In genomic region chr3:69519789-69520558, GRCm38 (mm10) we compare ENCODE assay signal across 8 mouse cellular contexts.
A peak's percentile ranks its signal among the peaks of the same experiment; 100 is the strongest.
DNase-seq lines count a peak whose midpoint lies in the region; ATAC-seq and TF ChIP-seq lines count a peak whose summit lies in the region.

No protein-coding gene starts in this region.

- H3K36me3 ChIP-seq in limb, embryonic 12.5 days, result no peaks in the 10 kb centered on the region
- H3K36me3 ChIP-seq in stomach, embryonic 16.5 days (ENCODE audit: control insufficient read depth, insufficient read depth, low read length), result no peaks in the 10 kb centered on the region

- no peaks in the 10 kb centered on the region for H3K27me3 ChIP-seq in limb, embryonic 12.5 days
- H3K27me3 ChIP-seq in stomach, embryonic 16.5 days (ENCODE audit: control insufficient read depth, insufficient read depth, low read length), result no peaks in the 10 kb centered on the region

- H3K4me1 ChIP-seq in embryonic fibroblast, embryonic 13.5 days (ENCODE audit: control insufficient read depth, insufficient read depth, low read length), result peaks cover 6% of the 10 kb centered on the region
- H3K4me1 ChIP-seq in limb, embryonic 12.5 days (replicated peaks), result peaks cover 51% of the 10 kb centered on the region
- peaks cover 17% of the 10 kb centered on the region for H3K4me1 ChIP-seq in stomach, embryonic 16.5 days (ENCODE audit: control insufficient read depth, insufficient read depth, low read length)

- H3K9me3 ChIP-seq in limb, embryonic 12.5 days, result no peaks in the 10 kb centered on the region
- H3K9me3 ChIP-seq in stomach, embryonic 16.5 days (replicated peaks; ENCODE audit: control insufficient read depth, low read length), result no peaks in the 10 kb centered on the region

- DNase-seq in left cerebral cortex, postnatal 4 days, result peak; percentile 83
- no peak for DNase-seq in left cerebral cortex, adult 18-20 months (ENCODE audit: low spot score in 2 of 2)
- DNase-seq in adipocyte (ENCODE audit: low spot score), result no peak
- no peak for DNase-seq in ovary, postnatal 10 days (ENCODE audit: low spot score)
- DNase-seq in ovary, adult 18-20 months (ENCODE audit: low spot score), result no peak

- H3K4me3 ChIP-seq in embryonic fibroblast, embryonic 13.5 days (ENCODE audit: insufficient read depth, low read length), result no peak overlapping the region
- H3K4me3 ChIP-seq in limb, embryonic 12.5 days (replicated peaks), result no peak overlapping the region
- H3K4me3 ChIP-seq in stomach, embryonic 16.5 days (replicated peaks; ENCODE audit: low read length), result no peak overlapping the region

- H3K9ac ChIP-seq in limb, embryonic 12.5 days (replicated peaks), result no peak overlapping the region; the same call in 1 of the 2 replicates
- H3K9ac ChIP-seq in stomach, embryonic 16.5 days (ENCODE audit: low read length), result no peak overlapping the region

- H3K27ac ChIP-seq in embryonic fibroblast, embryonic 13.5 days (ENCODE audit: insufficient read depth, low read length), result peak overlapping the region; percentile 83
- H3K27ac ChIP-seq in limb, embryonic 12.5 days, result peak overlapping the region; percentile 87
- H3K27ac ChIP-seq in stomach, embryonic 16.5 days (ENCODE audit: low read length), result 0 out of 2 replicates have a peak overlapping the region, but pooled peaks have one; percentile 22

- no peak for TF ChIP-seq CTCF in embryonic fibroblast, embryonic 13.5 days (IDR thresholded peaks at IDR 0.05; ENCODE audit: borderline replicate concordance, insufficient read depth, low read length)

- WGBS in limb, embryonic 12.5 days, result 47% methylated on average over 21 of the region's 21 CpGs
- WGBS in stomach, embryonic 16.5 days, result 74% methylated on average over 21 of the region's 21 CpGs

- TF ChIP-seq POLR2A in embryonic fibroblast, embryonic 13.5 days (IDR thresholded peaks at IDR 0.05; ENCODE audit: low read depth, low read length), result no peak

- ATAC-seq in limb, embryonic 12.5 days (ENCODE audit: insufficient number of reproducible peaks, insufficient read depth, low FRiP score, low TSS enrichment, low read depth), result peak; percentile 53; the same call in 1 of the 2 replicates
- ATAC-seq in stomach, embryonic 16.5 days (ENCODE audit: insufficient read depth, low FRiP score), result peak; percentile 41; the same call in 1 of the 2 replicates

- intact Hi-C loops in left cerebral cortex, postnatal 4 days (cut with DNase I), result no loop called here

- no peak overlapping the region for H3K4me2 ChIP-seq in limb, embryonic 12.5 days
- no peak overlapping the region for H3K4me2 ChIP-seq in stomach, embryonic 16.5 days (ENCODE audit: low read depth, low read length)

Comparison
In these comparisons a context has a peak if more than half of its experiments do, and no peak if none do; other contexts are left out.
1. H3K27ac ChIP-seq: peak in every context shown above with its lines; median percentile 87 in limb, embryonic 12.5 days; 83 in embryonic fibroblast, embryonic 13.5 days; 22 in stomach, embryonic 16.5 days.